Mouse (Mus musculus) lung, adult 2 months (tissue): ENCODE results near the gene Cxcl14. TPM values are rescaled to one million over a fixed set of nuclear protein-coding genes. Genes with fewer than 3 reads are reported as not detected.
A peak's percentile ranks its signal among the peaks of the same experiment; 100 is the strongest.

ENCODE experiments used
- DNase-seq: peaks from one replicate; pipeline ENCODE4 v3.0.0; 2022
- H3K4me1 ChIP-seq: fragments of 200-500 bp; 2 replicates; pipeline ENCODE4 v1.6.1; 2011; ENCODE audit warnings: low read length; ENCODE audit not compliant: control insufficient read depth, insufficient read depth
- H3K4me3 ChIP-seq: fragments of 200-500 bp; replicated peaks from 2 replicates; pipeline ENCODE3; 2011; ENCODE audit warnings: low read depth, mild to moderate bottlenecking, control low read depth, low read length; ENCODE audit errors: extremely low read depth
- CTCF ChIP-seq: fragments of 200-500 bp; IDR thresholded peaks from 2 replicates; pipeline ENCODE4 v1.5.1; 2011; ENCODE audit warnings: mild to moderate bottlenecking, low read length, control low read depth; ENCODE audit not compliant: insufficient read depth
- POLR2A ChIP-seq: fragments of 200-500 bp; IDR thresholded peaks from 2 replicates; pipeline ENCODE4 v1.6.1; 2011; ENCODE audit warnings: low read depth, mild to moderate bottlenecking, control low read depth, low read length, borderline replicate concordance; ENCODE audit errors: extremely low read depth
- WGBS: fragments of 180-500 bp; shearing (Covaris S2); methylation state at CpG from one replicate; pipeline ENCODE4 v1.1.7; 2018; 5-methylcytosine and 5-hydroxymethylcytosine counted together
- polyA plus RNA-seq: library from polyadenylated mRNA; depleted of rRNA; stranded (reverse); fragments of >200 nt; gene quantifications from 2 replicates; pipeline ENCODE4 v1.2.3, GENCODE M21; 2012; rRNA removed

Gene Cxcl14
- 285 and 286 TPM in 2 replicates for polyA plus RNA-seq

- peak; percentile 13 for DNase-seq
- TF ChIP-seq POLR2A, result peak; percentile 79; the same call in 1 of the 2 replicates
- TF ChIP-seq CTCF, result no peak
- Histone ChIP-seq H3K4me1 (no peaks in the 10 kb centered on the region), H3K4me3 (peak within 1 kb of the TSS; percentile 64)
- WGBS, result 2% methylated on average over 76 of the region's 76 CpGs
Observed at GRCm38 (mm10) chr13:56295943-56296658, at the start of gene Cxcl14. Cxcl14 (minus strand) TSS chr13:56296551.

GRCm38 (mm10) chr13:56344355-56344754 lies 48.0 kb upstream of the Cxcl14 start:
- WGBS, result 73% methylated on average over 12 of the region's 12 CpGs
- DNase-seq, result no peak
- H3K4me3 ChIP-seq, result no peak overlapping the region
- TF ChIP-seq CTCF, result no peak
- TF ChIP-seq POLR2A, result no peak
- H3K4me1 ChIP-seq, result no peaks in the 10 kb centered on the region

DNA sequence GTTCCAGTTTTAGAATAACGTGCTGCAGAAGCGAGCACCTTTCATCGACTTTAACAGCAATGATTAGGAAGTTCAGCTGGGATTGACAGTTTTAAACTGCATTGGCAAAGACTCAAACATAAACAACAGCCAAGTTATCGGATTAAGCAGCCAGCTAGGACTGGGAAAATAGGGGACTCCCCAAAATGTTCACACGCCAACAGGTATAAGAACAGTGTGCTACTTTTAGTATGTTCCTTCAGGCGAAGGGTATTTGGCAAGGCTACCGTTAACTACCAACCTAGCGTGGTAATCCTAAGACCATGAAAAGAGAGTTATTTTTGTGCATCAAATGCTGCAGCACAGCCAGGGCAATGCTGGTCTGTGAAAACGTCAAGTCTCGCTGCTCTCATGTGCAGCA lies 46.1 kb upstream of the Cxcl14 start:
- TF ChIP-seq CTCF (no peak), POLR2A (no peak)
- no peaks in the 10 kb centered on the region for H3K4me1 ChIP-seq
- 73% methylated on average over 10 of the region's 10 CpGs for WGBS
- H3K4me3 ChIP-seq, result no peak overlapping the region
- no peak for DNase-seq

DNA sequence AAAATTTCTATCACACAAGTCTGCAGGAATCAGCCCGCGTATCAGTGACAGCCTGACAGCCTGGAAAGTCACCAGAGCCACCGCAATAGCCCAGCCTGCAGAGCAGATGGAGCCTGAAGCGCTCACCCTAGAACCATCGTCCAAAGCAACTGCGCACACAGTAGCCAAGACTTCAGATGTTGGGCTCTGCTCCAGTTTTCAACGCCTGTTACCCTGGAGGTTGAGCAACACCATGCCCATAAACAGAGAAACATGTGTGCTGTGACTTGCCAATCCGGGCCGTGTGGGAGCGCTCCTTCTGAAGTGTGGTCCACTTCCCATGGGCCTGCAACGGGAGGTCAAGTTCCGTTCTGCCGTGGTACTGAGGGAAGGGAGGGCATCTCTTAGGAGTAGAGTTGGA lies 44.2 kb upstream of the Cxcl14 start:
- 57% methylated on average over 13 of the region's 13 CpGs for WGBS
- DNase-seq, result peak; percentile 31

GRCm38 (mm10) chr13:56339816-56340215 lies 43.5 kb upstream of the Cxcl14 start:
- H3K4me1 ChIP-seq, result no peaks in the 10 kb centered on the region
- no peak for DNase-seq
- WGBS, result 83% methylated on average over 8 of the region's 8 CpGs
- TF ChIP-seq POLR2A (no peak), CTCF (no peak)
- no peak overlapping the region for H3K4me3 ChIP-seq

More for the DNA sequence above, 44.2 kb upstream of the Cxcl14 start:
- H3K4me1 ChIP-seq, result no peaks in the 10 kb centered on the region
- no peak overlapping the region for H3K4me3 ChIP-seq
- no peak for TF ChIP-seq POLR2A
- TF ChIP-seq CTCF, result no peak

DNA sequence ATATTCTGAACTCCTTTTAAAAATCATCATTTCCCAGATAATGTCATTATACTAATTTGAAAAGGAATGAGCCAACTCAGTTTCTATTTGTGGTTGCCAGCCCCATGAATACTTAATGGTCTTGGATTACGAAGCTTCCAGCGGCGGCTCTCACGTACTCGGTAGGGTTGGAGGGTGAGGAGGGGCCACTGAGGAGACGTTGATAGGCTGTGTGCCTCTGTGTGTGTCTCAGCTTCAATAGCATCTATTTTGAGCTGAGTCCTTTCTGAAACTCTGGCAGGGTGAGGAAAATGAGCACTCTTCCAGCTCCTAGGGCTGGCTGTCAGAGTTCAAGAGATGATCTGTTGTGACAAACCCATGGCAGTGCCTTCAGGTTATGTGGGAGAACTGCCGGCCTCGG lies 40.6 kb upstream of the Cxcl14 start:
- Histone ChIP-seq H3K4me1 (no peaks in the 10 kb centered on the region), H3K4me3 (no peak overlapping the region)
- 47% methylated on average over 8 of the region's 8 CpGs for WGBS
- no peak for DNase-seq
- TF ChIP-seq POLR2A (no peak), CTCF (no peak)

- H3K4me3 ChIP-seq, result no peak overlapping the region
- no peak for TF ChIP-seq CTCF
- TF ChIP-seq POLR2A, result no peak
- WGBS, result 65% methylated on average over 10 of the region's 10 CpGs
Observed at GRCm38 (mm10) chr13:56334802-56335690, 38.7 kb upstream of the Cxcl14 start.

DNA sequence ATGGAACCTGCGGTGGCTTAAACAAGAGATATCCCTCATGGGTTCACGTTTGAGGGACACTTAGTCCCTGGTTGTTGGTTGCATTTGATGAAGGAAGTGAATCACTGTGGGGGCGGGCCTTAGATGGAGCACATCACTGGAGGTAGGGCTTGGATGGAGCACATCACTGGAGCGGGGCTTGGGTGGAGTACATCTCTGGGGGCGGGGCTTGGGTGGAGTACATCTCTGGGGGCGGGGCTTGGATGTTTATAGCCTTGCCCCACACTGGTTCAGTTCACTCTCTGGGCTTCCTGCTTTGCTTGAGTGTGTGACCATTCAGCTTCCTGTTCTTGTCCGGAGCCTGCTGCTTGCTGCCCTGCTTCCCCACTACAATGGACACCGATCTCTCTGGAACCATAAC lies 37.9 kb upstream of the Cxcl14 start:
- 68% methylated on average over 8 of the region's 8 CpGs for WGBS
- TF ChIP-seq POLR2A (no peak), CTCF (no peak)
- H3K4me3 ChIP-seq, result no peak overlapping the region
- H3K4me1 ChIP-seq, result no peaks in the 10 kb centered on the region
- no peak for DNase-seq

More at GRCm38 (mm10) chr13:56334802-56335690, 38.7 kb upstream of the Cxcl14 start:
- no peak for DNase-seq
- H3K4me1 ChIP-seq, result no peaks in the 10 kb centered on the region

DNA sequence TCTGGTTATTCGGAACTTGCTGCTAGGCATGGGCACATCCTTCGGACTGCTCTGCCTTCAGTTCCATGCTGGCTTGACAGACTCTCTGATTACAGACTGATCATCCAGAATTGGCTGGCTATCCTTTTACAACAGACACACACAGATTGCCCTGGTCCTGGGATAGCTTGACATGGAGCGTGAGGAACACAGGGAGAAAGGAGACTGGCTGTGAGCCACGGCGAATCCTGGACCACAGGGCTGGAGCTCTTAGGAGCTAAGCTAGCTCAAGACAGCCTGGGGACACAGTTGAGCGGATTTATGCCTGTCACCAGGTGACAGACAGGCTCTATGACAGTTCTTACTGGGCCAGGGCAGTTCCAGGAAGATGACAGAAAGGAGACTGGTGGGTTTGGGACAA lies 36.0 kb upstream of the Cxcl14 start:
- no peak for DNase-seq
- 82% methylated on average over 6 of the region's 6 CpGs for WGBS
- H3K4me1 ChIP-seq, result no peaks in the 10 kb centered on the region
- no peak overlapping the region for H3K4me3 ChIP-seq
- TF ChIP-seq POLR2A (no peak), CTCF (no peak)
